In the genomic region with DNA sequence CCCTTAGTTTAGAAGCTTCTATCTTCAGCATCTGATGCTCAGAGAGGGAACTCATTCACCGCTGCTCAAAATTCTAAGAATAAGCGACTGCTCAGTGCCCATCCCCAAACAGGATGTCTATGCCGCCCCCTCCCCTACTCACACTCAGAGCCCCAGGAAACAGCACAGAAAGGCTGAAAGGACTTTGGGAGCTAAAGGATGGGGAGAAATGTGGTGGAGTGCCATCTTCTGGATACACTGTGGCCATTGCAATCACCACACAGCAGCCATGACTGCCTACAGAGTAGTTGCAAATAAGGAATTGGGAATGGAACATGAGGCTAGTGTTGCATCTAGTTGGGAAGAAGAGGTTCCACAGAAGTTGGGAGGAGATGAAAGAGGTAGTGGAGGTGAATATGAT, we compare ENCODE assay signal across 13 mouse cellular contexts.
DNase-seq lines count a peak whose midpoint lies in the region; ATAC-seq and TF ChIP-seq lines count a peak whose summit lies in the region.
"Had no signal": no experiment of that assay in that cellular context is flagged by ENCODE, and none has a peak within 500 bp of the region (broad histone marks: within the 10 kb centered on the region; RNA-seq: fewer than 3 reads in every experiment).

No protein-coding gene starts in this region.

- H3K4me3 ChIP-seq in gastrocnemius, adult 2 months, result no peak overlapping the region
- H3K4me3 ChIP-seq: hindbrain, embryonic 10.5 days; limb, embryonic 12.5 days had no signal

- in situ Hi-C loops in Patski (cut with MboI; ENCODE audit: low pct_unique_long_range_greater_than_20kb), result no loop called here

- ATAC-seq in Patski, result no peak
- ATAC-seq: CD4-positive, CD25-positive, alpha-beta regulatory T cell, adult 4 months had no signal

- no peak overlapping the region for H3K27ac ChIP-seq in gastrocnemius, adult 2 months
- H3K27ac ChIP-seq: hindbrain, embryonic 10.5 days; limb, embryonic 12.5 days had no signal

- CTCF ChIA-PET in Patski (lab: Charles Lee), result no interaction called here

- intact Hi-C loops in gastrocnemius, adult 2 months (cut with DNase I), result no loop called here

- POLR2A ChIA-PET in Patski (lab: Charles Lee), result no interaction called here

- H3K27me3 ChIP-seq in Patski, result peaks cover 3% of the 10 kb centered on the region
- H3K27me3 ChIP-seq: limb, embryonic 12.5 days had no signal

- 0 out of 2 replicates have a peak, but pooled peaks have one; percentile 4 for TF ChIP-seq CTCF in gastrocnemius, adult 2 months (IDR thresholded peaks at IDR 0.05)
- TF ChIP-seq CTCF in Patski (IDR thresholded peaks at IDR 0.05), result peak; percentile 8

- no peak for DNase-seq in gastrocnemius, adult 2 months
- no peak for DNase-seq in gastrocnemius, adult 18-20 months (ENCODE audit: low spot score)
- DNase-seq in layer of hippocampus, adult 11-12 months (ENCODE audit: low spot score), result peak; percentile 15
- DNase-seq in layer of hippocampus, adult 9-11 months, result no peak
- no peak for DNase-seq in Patski (ENCODE audit: low read depth, low spot score)
- DNase-seq in embryo, embryonic 11 days, result peak; percentile 11
- DNase-seq in urinary bladder, postnatal 4 days (ENCODE audit: low spot score in 2 of 2), result no peak
- no peak for DNase-seq in thymus, postnatal 14 days
- DNase-seq: cerebellum, postnatal 36 days; thymus, postnatal 36 days had no signal

Comparison
In these comparisons a context has a peak if more than half of its experiments do, and no peak if none do; other contexts are left out.
1. DNase-seq: peak in layer of hippocampus, adult 11-12 months (single experiment) and embryo, embryonic 11 days (single experiment); none in gastrocnemius, adult 2 months (single experiment), gastrocnemius, adult 18-20 months (single experiment), layer of hippocampus, adult 9-11 months (single experiment), Patski (single experiment), urinary bladder, postnatal 4 days (0 of 2) and thymus, postnatal 14 days (single experiment).